Mouse (Mus musculus) forebrain, embryonic 10.5 days (tissue): ENCODE results near the gene Rab8a. TPM values are rescaled to one million over a fixed set of nuclear protein-coding genes. Genes with fewer than 3 reads are reported as not detected.

Experiments used
- DNase-seq: peaks from one replicate; pipeline ENCODE4 v3.0.0-alpha.2; 2017; ENCODE audit warnings: low spot score; ENCODE audit errors: extremely low spot score
- H3K27ac ChIP-seq: fragments of 300-500 bp; sonication (generic); 2 replicates; pipeline ENCODE4 v1.5.1; 2016; ENCODE audit warnings: mild to moderate bottlenecking
- H3K27me3 ChIP-seq: fragments of 300-500 bp; sonication (generic); 2 replicates; pipeline ENCODE4 v1.6.1; 2016; ENCODE audit warnings: mild to moderate bottlenecking; ENCODE audit not compliant: poor library complexity, severe bottlenecking
- H3K36me3 ChIP-seq: fragments of 300-500 bp; sonication (generic); replicated peaks from 2 replicates; pipeline ENCODE4 v1.6.1; 2016; ENCODE audit warnings: mild to moderate bottlenecking, moderate library complexity
- H3K4me1 ChIP-seq: fragments of 300-500 bp; sonication (generic); 2 replicates; pipeline ENCODE4 v1.6.1; 2016
- H3K4me3 ChIP-seq: fragments of 300-500 bp; sonication (generic); 2 replicates; pipeline ENCODE4 v1.5.1; 2016; ENCODE audit warnings: mild to moderate bottlenecking, moderate library complexity
- H3K9me3 ChIP-seq: fragments of 300-500 bp; sonication (generic); 2 replicates; pipeline ENCODE4 v1.6.1; 2016; ENCODE audit warnings: mild to moderate bottlenecking, moderate library complexity
- WGBS: fragments of 180-500 bp; shearing (Covaris S2); methylation state at CpG from one replicate; pipeline ENCODE4 v1.1.7; 2016; 5-methylcytosine and 5-hydroxymethylcytosine counted together
- polyA plus RNA-seq: library from polyadenylated mRNA; unstranded; fragments of >200 nt; fragmentation: Nextera tagmentation; extraction: Ambion mirVana; gene quantifications from 2 replicates; pipeline ENCODE4 v1.2.1, GENCODE M21; 2016

Rab8a gene
- polyA plus RNA-seq, 1 experiment from 2014 or later: 144 TPM

- Histone ChIP-seq H3K36me3 (no peaks in the 10 kb centered on the region), H3K9me3 (no peaks in the 10 kb centered on the region), H3K4me3 (no peak overlapping the region), H3K4me1 (no peaks in the 10 kb centered on the region), H3K27ac (no peak overlapping the region), H3K27me3 (no peaks in the 10 kb centered on the region)
- DNase-seq: no peak
These were observed 31.1 kb downstream of the Rab8a start for GRCm38 (mm10) chr8:72192065-72192464.

DNA sequence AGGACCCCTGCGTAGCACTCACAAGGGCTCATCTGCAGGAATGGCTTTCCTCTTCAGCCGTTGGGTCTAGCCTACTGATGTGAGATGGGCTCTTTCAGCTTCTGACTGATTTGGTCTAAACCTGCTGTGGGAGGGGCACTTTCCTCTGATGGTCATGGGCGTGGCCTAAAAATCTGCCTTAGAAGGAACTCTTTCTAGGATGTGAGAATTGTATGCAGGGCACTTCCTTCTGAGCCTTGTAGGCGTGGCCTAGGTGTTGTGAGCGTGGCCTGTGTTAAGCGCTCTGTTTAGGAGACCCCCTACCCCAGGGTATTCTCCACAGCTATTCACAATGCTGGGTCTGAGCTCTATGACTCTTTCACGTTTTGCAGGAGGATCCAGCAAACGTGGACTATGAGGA, 37.0 kb downstream of the Rab8a start:
- Histone ChIP-seq H3K36me3 (no peaks in the 10 kb centered on the region), H3K9me3 (peaks cover 28% of the 10 kb centered on the region), H3K4me1 (no peaks in the 10 kb centered on the region), H3K4me3 (no peak overlapping the region), H3K27me3 (no peaks in the 10 kb centered on the region), H3K27ac (no peak overlapping the region)
- 68% methylated on average over 8 of the region's 8 CpGs for WGBS
- DNase-seq: no peak

GRCm38 (mm10) chr8:72208582-72208981, 47.6 kb downstream of the Rab8a start:
- no peaks in the 10 kb centered on the region for H3K36me3 ChIP-seq
- 68% methylated on average over 1 of the region's 1 CpGs for WGBS

DNA sequence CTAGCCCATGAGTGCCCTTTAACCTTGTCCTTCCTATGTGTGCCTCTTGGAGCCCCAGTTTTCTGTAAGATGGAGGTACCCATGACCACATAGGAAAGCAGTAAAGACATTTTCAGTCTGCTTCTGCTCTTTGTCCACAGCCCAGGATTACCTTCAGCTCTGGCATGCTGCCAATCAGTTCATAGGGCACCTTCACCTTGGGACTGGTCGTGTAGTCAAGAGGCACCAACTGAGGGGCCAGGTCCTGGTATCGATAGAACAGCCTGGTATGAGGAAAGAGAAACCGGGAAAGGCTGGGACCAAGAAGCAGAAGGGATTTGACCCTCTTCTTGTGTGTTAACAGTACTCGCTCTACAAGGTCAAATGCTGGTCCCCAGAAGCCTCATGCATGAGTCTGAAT, 49.2 kb downstream of the Rab8a start:
- 74% methylated on average over 4 of the region's 4 CpGs for WGBS
- DNase-seq: no peak

More at GRCm38 (mm10) chr8:72208582-72208981, 47.6 kb downstream of the Rab8a start:
- Histone ChIP-seq H3K27me3 (no peaks in the 10 kb centered on the region), H3K9me3 (peaks cover 16% of the 10 kb centered on the region), H3K27ac (no peak overlapping the region), H3K4me3 (no peak overlapping the region), H3K4me1 (no peaks in the 10 kb centered on the region)
- no peak for DNase-seq

DNA sequence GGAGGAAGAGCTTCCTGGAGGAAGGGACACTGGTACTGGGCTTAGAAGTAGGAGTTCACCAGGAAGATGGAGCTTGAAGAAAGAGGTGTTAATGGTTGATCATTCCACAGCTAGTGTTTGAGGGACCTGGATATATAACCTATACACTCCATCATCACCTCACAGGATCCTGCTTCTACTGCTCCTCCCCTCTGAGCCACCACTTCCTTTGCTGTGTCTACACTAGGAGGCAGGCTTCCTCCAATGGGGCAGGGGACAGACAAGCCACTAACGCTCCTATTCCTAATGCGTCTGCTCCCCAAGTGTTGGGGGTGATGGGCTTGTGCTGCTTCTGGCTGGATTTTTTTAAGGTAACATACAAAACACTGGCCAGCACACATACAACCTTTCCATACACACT, 49.7 kb downstream of the Rab8a start:
- Histone ChIP-seq H3K27ac (no peak overlapping the region), H3K36me3 (no peaks in the 10 kb centered on the region), H3K27me3 (no peaks in the 10 kb centered on the region), H3K4me1 (no peaks in the 10 kb centered on the region), H3K9me3 (no peaks in the 10 kb centered on the region), H3K4me3 (no peak overlapping the region)
- no peak for DNase-seq
- WGBS: 79% methylated on average over 2 of the region's 2 CpGs

More for the DNA sequence above, 49.2 kb downstream of the Rab8a start:
- Histone ChIP-seq H3K27ac (no peak overlapping the region), H3K36me3 (no peaks in the 10 kb centered on the region), H3K27me3 (no peaks in the 10 kb centered on the region), H3K4me3 (no peak overlapping the region), H3K9me3 (0 out of 2 replicates have a peak, but pooled peaks cover 3% of the 10 kb centered on the region), H3K4me1 (no peaks in the 10 kb centered on the region)

DNA sequence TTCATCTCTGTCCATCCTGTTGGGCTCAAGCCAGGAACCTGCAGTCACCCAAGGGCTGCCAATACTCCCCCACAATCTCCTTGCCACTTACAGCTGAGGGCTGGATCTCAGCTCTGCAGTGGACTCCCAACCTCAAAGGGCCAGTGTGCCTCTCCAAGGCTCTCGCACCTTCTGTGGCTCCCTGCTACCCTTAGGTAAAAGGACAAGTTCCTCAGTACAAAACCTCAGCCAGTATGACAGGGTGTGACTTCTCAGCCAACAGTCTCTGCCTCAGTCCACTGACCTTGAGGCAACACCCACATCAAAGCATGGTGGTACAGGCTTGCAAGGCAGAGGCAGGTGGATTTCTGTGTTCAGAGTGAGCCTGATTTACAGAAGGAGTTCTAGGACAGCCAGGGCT, 50.8 kb downstream of the Rab8a start:
- Histone ChIP-seq H3K27me3 (no peaks in the 10 kb centered on the region), H3K9me3 (no peaks in the 10 kb centered on the region), H3K4me1 (no peaks in the 10 kb centered on the region), H3K36me3 (no peaks in the 10 kb centered on the region), H3K27ac (no peak overlapping the region), H3K4me3 (no peak overlapping the region)
- WGBS: 77% methylated on average over 1 of the region's 1 CpGs
- DNase-seq: no peak

GRCm38 (mm10) chr8:72212751-72213150, 51.8 kb downstream of the Rab8a start, which contains the start of gene Cib3:
Cib3 (minus strand) TSS chr8:72212837.
- Histone ChIP-seq H3K4me1 (no peaks in the 10 kb centered on the region), H3K36me3 (no peaks in the 10 kb centered on the region), H3K27ac (no peak within 1 kb of the TSS), H3K27me3 (no peaks in the 10 kb centered on the region), H3K9me3 (no peaks in the 10 kb centered on the region), H3K4me3 (no peak within 1 kb of the TSS)
- no peak for DNase-seq
- 64% methylated on average over 4 of the region's 4 CpGs for WGBS

- H3K27ac ChIP-seq: no peak within 1 kb of the TSS
- H3K36me3 ChIP-seq: no peaks in the 10 kb centered on the region
- no peak within 1 kb of the TSS for H3K4me3 ChIP-seq
- DNase-seq: no peak
- H3K4me1 ChIP-seq: no peaks in the 10 kb centered on the region
- no peaks in the 10 kb centered on the region for H3K9me3 ChIP-seq
- 79% methylated on average over 4 of the region's 4 CpGs for WGBS
- no peaks in the 10 kb centered on the region for H3K27me3 ChIP-seq
These were observed 52.5 kb downstream of the Rab8a start, which contains the start of gene Gm11034 for GRCm38 (mm10) chr8:72213536-72213935. Gm11034 (minus strand) TSS chr8:72213636.

DNA sequence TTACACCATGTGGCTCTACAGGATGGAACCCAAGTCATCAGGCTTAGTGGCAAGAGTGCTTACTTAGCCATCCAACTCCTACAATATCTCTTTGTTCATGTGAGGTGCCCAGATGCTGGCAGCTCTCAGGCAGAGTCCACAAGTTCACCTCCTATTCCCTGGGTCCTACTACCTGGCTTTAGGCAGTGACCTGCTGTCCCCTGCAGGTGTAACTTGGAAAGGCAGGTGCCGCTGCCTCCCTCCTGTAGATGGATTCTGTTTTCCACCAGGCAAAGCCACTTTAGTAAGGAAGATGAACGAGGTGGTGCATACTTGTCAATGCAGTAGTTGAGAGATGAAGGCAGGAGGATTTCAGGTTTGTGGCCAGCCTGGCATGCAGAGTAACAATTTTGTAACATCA, 54.1 kb downstream of the Rab8a start:
- Histone ChIP-seq H3K9me3 (no peaks in the 10 kb centered on the region), H3K4me1 (peaks cover 3% of the 10 kb centered on the region), H3K27me3 (no peaks in the 10 kb centered on the region), H3K4me3 (no peak overlapping the region), H3K36me3 (no peaks in the 10 kb centered on the region), H3K27ac (no peak overlapping the region)
- DNase-seq: no peak
- WGBS: 44% methylated on average over 2 of the region's 2 CpGs

DNA sequence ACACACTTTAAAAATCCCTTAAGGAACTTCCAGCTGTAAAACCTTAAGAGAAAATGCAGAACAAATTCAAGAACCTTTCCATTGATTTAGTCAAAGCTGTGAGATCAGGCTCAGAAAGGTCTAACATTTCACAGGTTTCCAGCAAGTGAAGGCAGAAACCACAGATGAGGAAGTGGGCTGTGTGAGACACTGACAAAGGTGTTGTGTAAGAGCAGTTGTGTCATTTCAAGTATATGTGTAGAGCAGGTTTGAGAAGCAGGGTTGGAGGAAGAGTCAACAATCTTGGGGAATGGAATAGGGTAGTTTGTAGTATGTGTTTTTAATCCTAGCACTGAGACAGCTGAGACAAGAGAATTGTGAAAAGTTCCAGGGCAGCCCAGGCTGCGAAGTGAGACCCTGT, 54.9 kb downstream of the Rab8a start:
- Histone ChIP-seq H3K36me3 (peaks cover 4% of the 10 kb centered on the region; the same call in 1 of the 2 replicates), H3K9me3 (no peaks in the 10 kb centered on the region), H3K27ac (no peak overlapping the region), H3K4me1 (peaks cover 11% of the 10 kb centered on the region), H3K4me3 (no peak overlapping the region), H3K27me3 (no peaks in the 10 kb centered on the region)
- no peak for DNase-seq
- WGBS: 45% methylated on average over 1 of the region's 1 CpGs

DNA sequence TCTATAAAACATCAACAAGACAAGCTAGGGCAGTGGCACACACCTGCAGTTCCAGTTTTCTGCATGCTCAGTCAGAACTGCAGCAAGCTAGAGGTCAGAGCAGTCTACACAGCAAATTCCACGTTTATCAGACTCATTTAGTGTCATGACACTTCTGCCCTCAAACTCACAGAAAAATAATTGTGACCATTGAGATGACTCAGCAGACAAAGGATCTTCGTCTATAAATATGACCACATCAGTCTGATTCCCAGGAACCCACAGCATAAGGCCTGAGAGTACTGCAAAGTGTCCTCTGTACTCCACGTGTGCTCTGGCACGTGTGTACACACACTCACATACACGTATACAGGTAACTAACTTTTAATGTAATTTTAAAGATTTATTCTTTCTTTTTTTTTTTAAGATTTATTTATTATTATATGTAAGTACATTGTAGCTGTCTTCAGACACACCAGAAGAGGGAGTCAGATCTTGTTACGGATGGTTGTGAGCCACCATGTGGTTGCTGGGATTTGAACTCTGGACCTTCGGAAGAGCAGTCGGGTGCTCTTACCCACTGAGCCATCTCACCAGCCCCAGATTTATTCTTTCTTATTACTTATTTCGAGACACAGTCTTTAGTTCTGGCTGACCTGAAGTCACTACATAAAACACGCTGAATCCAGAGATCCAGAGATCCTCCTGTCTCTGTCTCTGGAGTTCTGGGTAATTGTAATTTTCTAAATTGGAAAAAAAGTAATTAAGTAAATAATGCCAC, 58.0 kb downstream of the Rab8a start:
- Histone ChIP-seq H3K36me3 (peaks cover 34% of the 10 kb centered on the region), H3K9me3 (no peaks in the 10 kb centered on the region), H3K27me3 (no peaks in the 10 kb centered on the region), H3K4me1 (peaks cover 14% of the 10 kb centered on the region), H3K27ac (peak overlapping the region; percentile 87), H3K4me3 (peak overlapping the region; percentile 76)
- DNase-seq: no peak
- WGBS: 84% methylated on average over 10 of the region's 10 CpGs

- no peaks in the 10 kb centered on the region for H3K9me3 ChIP-seq
- peaks cover 14% of the 10 kb centered on the region for H3K4me1 ChIP-seq
- DNase-seq: peak; percentile 92
- 13% methylated on average over 39 of the region's 39 CpGs for WGBS
- no peaks in the 10 kb centered on the region for H3K27me3 ChIP-seq
- peak within 1 kb of the TSS; percentile 76 for H3K4me3 ChIP-seq
- H3K27ac ChIP-seq: peak within 1 kb of the TSS; percentile 87
- H3K36me3 ChIP-seq: peaks cover 39% of the 10 kb centered on the region
These were observed 58.8 kb downstream of the Rab8a start, which contains the start of gene Fam32a for GRCm38 (mm10) chr8:72219541-72220363. Fam32a (plus strand) TSS chr8:72219730.

GRCm38 (mm10) chr8:72220758-72221157, 59.8 kb downstream of the Rab8a start:
- DNase-seq: no peak
- H3K36me3 ChIP-seq: peaks cover 39% of the 10 kb centered on the region
- H3K9me3 ChIP-seq: no peaks in the 10 kb centered on the region
- peak overlapping the region; percentile 76 for H3K4me3 ChIP-seq
- peaks cover 14% of the 10 kb centered on the region for H3K4me1 ChIP-seq
- no peak overlapping the region for H3K27ac ChIP-seq
- H3K27me3 ChIP-seq: no peaks in the 10 kb centered on the region
- 88% methylated on average over 4 of the region's 4 CpGs for WGBS
